Mouse (Mus musculus): Measurements from ENCODE around the gene Olfr876. TPM values are rescaled to one million over a fixed set of nuclear protein-coding genes. Genes with fewer than 3 reads are reported as not detected.
"Not testable (repeated sequence)": the region's sequence is repeated elsewhere in the genome, so short reads cannot be mapped to it uniquely, and the experiment has no call there.

The Olfr876 gene
- polyA plus RNA-seq (2015; fragmentation: Nextera tagmentation; extraction: Ambion mirVana) = not detected in 2 replicates

GRCm38 (mm10) chr9:37802731-37803130 is at the start of gene Olfr876:
Olfr876 (plus strand) TSS chr9:37803031.
- H3K4me3 ChIP-seq (ENCODE audit: low read length) = no peak within 1 kb of the TSS
- no peak within 1 kb of the TSS for H3K9ac ChIP-seq (replicated peaks; ENCODE audit: low read length)
- H3K27ac ChIP-seq (ENCODE audit: low read length) = no peak within 1 kb of the TSS
- no peaks in the 10 kb centered on the region for H3K4me1 ChIP-seq (ENCODE audit: insufficient read depth, low read length)
- H3K4me2 ChIP-seq (replicated peaks; ENCODE audit: low read depth, low read length) = no peak within 1 kb of the TSS
- ATAC-seq (ENCODE audit: low FRiP score, low TSS enrichment) = no peak
- no peaks in the 10 kb centered on the region for H3K9me3 ChIP-seq (ENCODE audit: low read length)
- H3K27me3 ChIP-seq (ENCODE audit: insufficient read depth, low read length) = no peaks in the 10 kb centered on the region
- H3K36me3 ChIP-seq (ENCODE audit: insufficient read depth, low read length) = no peaks in the 10 kb centered on the region

DNA sequence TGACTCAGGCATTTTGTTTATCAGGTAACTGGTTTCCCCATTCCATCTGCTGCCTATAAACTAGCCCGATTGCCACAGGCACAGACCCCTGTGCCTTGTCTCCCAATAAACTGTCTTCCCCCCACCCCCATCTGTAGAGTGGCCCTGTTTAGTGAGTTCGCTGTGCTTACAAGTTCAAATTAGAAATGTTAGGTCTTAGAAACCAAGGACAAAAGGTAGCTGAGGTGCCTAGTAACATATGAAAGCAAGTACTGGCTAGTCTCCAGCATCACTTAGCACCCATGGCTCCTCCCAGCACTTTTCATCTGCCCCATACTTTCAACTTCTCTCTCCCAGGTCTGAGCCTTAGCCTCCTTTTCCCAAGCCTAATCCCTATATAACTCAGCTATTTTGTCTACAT is 41.1 kb upstream of the Olfr876 start:
- H3K4me3 ChIP-seq (ENCODE audit: low read length) = no peak overlapping the region
- no peak overlapping the region for H3K4me2 ChIP-seq (replicated peaks; ENCODE audit: low read depth, low read length)
- H3K27ac ChIP-seq (ENCODE audit: low read length) = no peak overlapping the region
- no peaks in the 10 kb centered on the region for H3K36me3 ChIP-seq (ENCODE audit: insufficient read depth, low read length)
- ATAC-seq (ENCODE audit: low FRiP score, low TSS enrichment) = no peak
- WGBS = 88% methylated on average over 2 of the region's 2 CpGs
- no peaks in the 10 kb centered on the region for H3K9me3 ChIP-seq (ENCODE audit: low read length)
- H3K9ac ChIP-seq (replicated peaks; ENCODE audit: low read length) = no peak overlapping the region
- H3K27me3 ChIP-seq (ENCODE audit: insufficient read depth, low read length) = no peaks in the 10 kb centered on the region
- H3K4me1 ChIP-seq (ENCODE audit: insufficient read depth, low read length) = no peaks in the 10 kb centered on the region

DNA sequence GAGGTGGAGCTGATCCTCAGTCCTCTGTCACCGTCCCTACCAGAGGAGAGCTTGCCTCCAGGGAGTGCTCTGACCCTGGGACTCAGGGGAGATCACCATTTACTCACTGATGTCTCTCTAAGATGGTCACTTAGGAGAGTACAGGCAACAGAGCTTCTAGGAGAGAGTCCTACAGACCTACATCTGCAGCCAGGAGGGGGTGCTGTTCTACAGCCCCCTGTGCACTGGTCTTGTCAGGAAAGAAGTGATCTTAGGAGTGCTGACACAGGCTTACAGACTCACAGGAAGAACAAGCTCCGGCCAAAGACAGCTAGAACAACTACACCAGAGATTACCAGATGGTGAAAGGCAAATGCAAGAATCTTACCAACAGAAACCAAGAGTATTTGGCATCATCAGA is 40.3 kb upstream of the Olfr876 start:
- no peak overlapping the region for H3K9ac ChIP-seq (replicated peaks; ENCODE audit: low read length)
- no peaks in the 10 kb centered on the region for H3K36me3 ChIP-seq (ENCODE audit: insufficient read depth, low read length)
- H3K4me1 ChIP-seq (ENCODE audit: insufficient read depth, low read length) = no peaks in the 10 kb centered on the region
- H3K27ac ChIP-seq (ENCODE audit: low read length) = no peak overlapping the region
- H3K9me3 ChIP-seq (ENCODE audit: low read length) = no peaks in the 10 kb centered on the region
- WGBS = 66% methylated on average over 2 of the region's 2 CpGs
- no peaks in the 10 kb centered on the region for H3K27me3 ChIP-seq (ENCODE audit: insufficient read depth, low read length)
- ATAC-seq (ENCODE audit: low FRiP score, low TSS enrichment) = no peak
- H3K4me2 ChIP-seq (replicated peaks; ENCODE audit: low read depth, low read length) = no peak overlapping the region
- no peak overlapping the region for H3K4me3 ChIP-seq (ENCODE audit: low read length)

GRCm38 (mm10) chr9:37770661-37771060 is 32.2 kb upstream of the Olfr876 start:
- H3K27me3 ChIP-seq (ENCODE audit: insufficient read depth, low read length) = no peaks in the 10 kb centered on the region
- no peak for ATAC-seq (ENCODE audit: low FRiP score, low TSS enrichment)
- H3K4me1 ChIP-seq (ENCODE audit: insufficient read depth, low read length) = no peaks in the 10 kb centered on the region
- 62% methylated on average over 2 of the region's 2 CpGs for WGBS
- no peak overlapping the region for H3K4me2 ChIP-seq (replicated peaks; ENCODE audit: low read depth, low read length)
- no peak overlapping the region for H3K27ac ChIP-seq (ENCODE audit: low read length)
- no peaks in the 10 kb centered on the region for H3K36me3 ChIP-seq (ENCODE audit: insufficient read depth, low read length)
- no peak overlapping the region for H3K4me3 ChIP-seq (ENCODE audit: low read length)
- no peak overlapping the region for H3K9ac ChIP-seq (replicated peaks; ENCODE audit: low read length)
- H3K9me3 ChIP-seq (ENCODE audit: low read length) = no peaks in the 10 kb centered on the region

DNA sequence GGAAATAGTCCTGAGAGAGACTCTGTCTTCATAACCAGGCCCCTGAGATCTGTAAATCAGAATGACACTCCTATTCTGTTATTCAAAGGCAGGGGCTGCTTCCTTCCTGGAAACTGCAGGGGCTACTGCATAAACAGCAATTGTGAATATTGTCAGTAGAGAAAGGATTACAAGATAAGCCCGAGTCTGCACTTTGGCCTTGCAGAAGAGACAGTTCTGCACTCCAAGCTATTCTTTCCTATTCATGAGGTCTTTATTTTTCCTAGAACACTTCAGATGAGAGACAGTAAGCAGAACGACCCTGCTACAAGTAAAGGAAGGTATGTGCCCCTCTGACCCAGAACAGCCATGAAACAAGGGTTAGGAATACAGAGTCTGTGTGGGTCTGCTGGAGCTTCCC is 31.1 kb upstream of the Olfr876 start, which contains the start of gene Olfr875:
Gene Olfr875, plus strand, starts transcription at position 99 of the 400 bp plus-strand sequence.
- no peak within 1 kb of the TSS for H3K27ac ChIP-seq (ENCODE audit: low read length)
- H3K36me3 ChIP-seq (ENCODE audit: insufficient read depth, low read length) = no peaks in the 10 kb centered on the region
- ATAC-seq (ENCODE audit: low FRiP score, low TSS enrichment) = no peak
- H3K4me3 ChIP-seq (ENCODE audit: low read length) = no peak within 1 kb of the TSS
- no peak within 1 kb of the TSS for H3K9ac ChIP-seq (replicated peaks; ENCODE audit: low read length)
- H3K27me3 ChIP-seq (ENCODE audit: insufficient read depth, low read length) = no peaks in the 10 kb centered on the region
- H3K4me2 ChIP-seq (replicated peaks; ENCODE audit: low read depth, low read length) = no peak within 1 kb of the TSS
- no peaks in the 10 kb centered on the region for H3K4me1 ChIP-seq (ENCODE audit: insufficient read depth, low read length)
- WGBS = 24% methylated on average over 2 of the region's 2 CpGs
- H3K9me3 ChIP-seq (ENCODE audit: low read length) = no peaks in the 10 kb centered on the region

- H3K4me1 ChIP-seq (ENCODE audit: insufficient read depth, low read length) = peaks cover 7% of the 10 kb centered on the region
- H3K27me3 ChIP-seq (ENCODE audit: insufficient read depth, low read length) = no peaks in the 10 kb centered on the region
- ATAC-seq (ENCODE audit: low FRiP score, low TSS enrichment) = peak; percentile 93
- peak overlapping the region; percentile 64 for H3K9ac ChIP-seq (replicated peaks; ENCODE audit: low read length)
- H3K4me2 ChIP-seq (replicated peaks; ENCODE audit: low read depth, low read length) = peak overlapping the region; percentile 53
- H3K27ac ChIP-seq (ENCODE audit: low read length) = peak overlapping the region; percentile 65; the same call in 1 of the 2 replicates
- 6% methylated on average over 7 of the region's 7 CpGs for WGBS
- H3K9me3 ChIP-seq (ENCODE audit: low read length) = no peaks in the 10 kb centered on the region
- no peaks in the 10 kb centered on the region for H3K36me3 ChIP-seq (ENCODE audit: insufficient read depth, low read length)
- H3K4me3 ChIP-seq (ENCODE audit: low read length) = peak overlapping the region; percentile 29
These were observed 20.0 kb upstream of the Olfr876 start for GRCm38 (mm10) chr9:37782766-37783260.

DNA sequence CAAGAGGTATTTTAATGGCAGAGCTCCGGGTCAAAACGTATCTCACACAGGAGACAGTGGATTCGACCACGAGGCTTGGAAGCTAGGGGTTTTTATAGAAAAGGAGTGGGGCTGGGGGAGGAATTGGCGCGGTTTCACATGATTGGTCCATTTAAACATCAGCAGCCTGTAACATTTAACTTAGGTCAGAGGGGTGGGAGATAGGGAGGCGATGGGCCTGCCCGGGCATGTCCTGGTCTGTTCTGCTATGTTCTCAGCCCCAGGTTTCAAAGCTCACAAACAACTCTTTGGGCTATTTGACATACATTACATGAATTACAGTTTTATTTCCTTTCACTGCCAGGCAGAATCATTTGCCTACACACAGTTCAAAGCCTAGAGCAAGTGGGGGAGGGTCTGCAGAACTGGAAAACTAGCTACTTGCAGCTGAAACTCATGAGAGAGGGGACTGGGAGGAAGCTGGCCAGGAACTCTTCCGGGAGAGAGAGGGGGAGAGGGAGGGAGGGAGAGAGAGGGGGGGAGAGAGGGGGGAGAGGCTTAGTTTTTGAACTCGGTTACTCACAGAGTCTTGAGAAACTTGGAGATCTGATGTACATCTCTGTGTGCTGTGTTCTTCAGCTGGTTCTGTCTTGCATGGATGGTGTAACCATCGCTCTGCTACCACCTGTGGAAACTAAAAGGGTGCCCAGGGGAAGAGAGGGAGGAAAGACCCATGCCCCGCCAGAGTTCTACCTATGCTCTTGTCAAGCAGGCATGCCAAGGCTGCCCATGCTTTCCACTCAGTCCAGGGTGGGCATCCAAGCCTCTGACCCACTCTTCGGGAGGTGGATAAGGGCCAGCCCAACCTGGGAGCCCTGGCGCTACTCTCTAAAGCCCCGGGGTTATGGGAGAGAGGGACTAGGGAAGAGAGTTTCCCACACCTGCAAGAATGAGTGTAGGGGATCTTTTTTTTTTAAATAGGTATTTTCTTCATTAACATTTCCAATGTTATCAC is 19.1 kb upstream of the Olfr876 start:
- not testable (repeated sequence) for H3K9ac ChIP-seq (replicated peaks; ENCODE audit: low read length); H3K27me3 ChIP-seq (ENCODE audit: insufficient read depth, low read length); H3K9me3 ChIP-seq (ENCODE audit: low read length); H3K36me3 ChIP-seq (ENCODE audit: insufficient read depth, low read length); H3K4me1 ChIP-seq (ENCODE audit: insufficient read depth, low read length); H3K27ac ChIP-seq (ENCODE audit: low read length)
- Histone ChIP-seq H3K4me2 (replicated peaks; ENCODE audit: low read depth, low read length) (peak overlapping the region; percentile 53), H3K4me3 (ENCODE audit: low read length) (peak overlapping the region; percentile 29; the same call in 1 of the 2 replicates)
- ATAC-seq (ENCODE audit: low FRiP score, low TSS enrichment) = peak; percentile 90
- 66% methylated on average over 9 of the region's 15 CpGs for WGBS

GRCm38 (mm10) chr9:37786411-37786810 is 16.4 kb upstream of the Olfr876 start:
- Histone ChIP-seq H3K4me2 (replicated peaks; ENCODE audit: low read depth, low read length) (no peak overlapping the region), H3K4me3 (ENCODE audit: low read length) (no peak overlapping the region), H3K27ac (ENCODE audit: low read length) (no peak overlapping the region), H3K27me3 (ENCODE audit: insufficient read depth, low read length) (no peaks in the 10 kb centered on the region), H3K4me1 (ENCODE audit: insufficient read depth, low read length) (peaks cover 7% of the 10 kb centered on the region), H3K9me3 (ENCODE audit: low read length) (no peaks in the 10 kb centered on the region), H3K36me3 (ENCODE audit: insufficient read depth, low read length) (no peaks in the 10 kb centered on the region), H3K9ac (replicated peaks; ENCODE audit: low read length) (no peak overlapping the region)
- WGBS = 75% methylated on average over 2 of the region's 2 CpGs
- ATAC-seq (ENCODE audit: low FRiP score, low TSS enrichment) = no peak

DNA sequence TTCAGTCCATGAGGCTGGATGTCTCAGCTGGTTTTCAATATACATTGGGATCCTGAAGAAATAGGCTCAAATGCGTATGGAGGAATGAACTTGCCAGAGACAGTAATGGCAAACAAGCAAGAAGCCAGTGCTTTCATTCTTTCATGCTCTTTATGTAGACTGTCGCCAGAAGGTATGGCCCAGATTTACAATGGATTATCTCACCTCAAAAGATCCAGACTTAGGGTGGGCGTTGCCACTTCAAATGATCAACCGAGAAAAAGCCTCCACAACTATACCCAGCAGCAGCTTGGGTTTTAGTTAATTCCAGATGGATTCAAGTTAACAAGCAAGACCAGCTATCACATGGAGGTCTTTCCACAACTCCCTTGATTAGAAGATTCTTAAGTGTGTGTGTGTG is 776 bp upstream of the Olfr876 start:
- Histone ChIP-seq H3K27me3 (ENCODE audit: insufficient read depth, low read length) (no peaks in the 10 kb centered on the region), H3K4me3 (ENCODE audit: low read length) (no peak overlapping the region), H3K27ac (ENCODE audit: low read length) (no peak overlapping the region), H3K4me2 (replicated peaks; ENCODE audit: low read depth, low read length) (no peak overlapping the region), H3K9me3 (ENCODE audit: low read length) (no peaks in the 10 kb centered on the region), H3K4me1 (ENCODE audit: insufficient read depth, low read length) (no peaks in the 10 kb centered on the region), H3K36me3 (ENCODE audit: insufficient read depth, low read length) (no peaks in the 10 kb centered on the region), H3K9ac (replicated peaks; ENCODE audit: low read length) (no peak overlapping the region)
- 80% methylated on average over 4 of the region's 4 CpGs for WGBS
- no peak for ATAC-seq (ENCODE audit: low FRiP score, low TSS enrichment)

- Histone ChIP-seq H3K36me3 (ENCODE audit: insufficient read depth, low read length) (no peaks in the 10 kb centered on the region), H3K9ac (replicated peaks; ENCODE audit: low read length) (no peak overlapping the region), H3K4me1 (ENCODE audit: insufficient read depth, low read length) (no peaks in the 10 kb centered on the region), H3K9me3 (ENCODE audit: low read length) (no peaks in the 10 kb centered on the region), H3K4me2 (replicated peaks; ENCODE audit: low read depth, low read length) (no peak overlapping the region), H3K4me3 (ENCODE audit: low read length) (no peak overlapping the region), H3K27me3 (ENCODE audit: insufficient read depth, low read length) (no peaks in the 10 kb centered on the region), H3K27ac (ENCODE audit: low read length) (no peak overlapping the region)
- no peak for ATAC-seq (ENCODE audit: low FRiP score, low TSS enrichment)
These were observed 4.4 kb downstream of the Olfr876 start for GRCm38 (mm10) chr9:37807235-37807634.
